Mouse (Mus musculus) testis, postnatal 10 days (tissue): ENCODE results near the gene Krtap19-2.

ENCODE experiments used
- DNase-seq: peaks from one replicate; pipeline ENCODE4 v3.0.0; 2021; ENCODE audit warnings: low spot score

The Krtap19-2 gene

GRCm38 (mm10) chr16:88874169-88874568 lies at the start of gene Krtap19-2:
Gene Krtap19-2 (minus strand): TSS chr16:88874269.
- DNase-seq = no peak

GRCm38 (mm10) chr16:88896357-88896756 lies 22.3 kb upstream of the Krtap19-2 start, which contains the start of gene Krtap19-5:
Gene Krtap19-5 (minus strand): TSS chr16:88896457.
- DNase-seq = no peak

GRCm38 (mm10) chr16:88886870-88887269 lies 12.8 kb upstream of the Krtap19-2 start:
- no peak for DNase-seq

- DNase-seq = no peak
These were observed 10.9 kb upstream of the Krtap19-2 start, which contains the start of gene Krtap19-4 for GRCm38 (mm10) chr16:88884989-88885388. Gene Krtap19-4 (minus strand): TSS chr16:88885089.

- no peak for DNase-seq
These were observed 3.9 kb upstream of the Krtap19-2 start, which contains the start of gene Krtap19-3 for GRCm38 (mm10) chr16:88877938-88878337. Gene Krtap19-3 (minus strand): TSS chr16:88878038.

- no peak for DNase-seq
These were observed 4.8 kb downstream of the Krtap19-2 start, which contains the start of gene Krtap19-1 for GRCm38 (mm10) chr16:88869311-88869710. Gene Krtap19-1 (minus strand): TSS chr16:88869411.

- DNase-seq = no peak
These were observed 9.1 kb downstream of the Krtap19-2 start for GRCm38 (mm10) chr16:88864887-88865407.

- DNase-seq = no peak
These were observed 22.6 kb downstream of the Krtap19-2 start for GRCm38 (mm10) chr16:88851450-88851849.

- no peak for DNase-seq
These were observed 25.5 kb downstream of the Krtap19-2 start for GRCm38 (mm10) chr16:88848558-88848957.

GRCm38 (mm10) chr16:88847363-88847762 lies 26.7 kb downstream of the Krtap19-2 start:
- no peak for DNase-seq

- DNase-seq = no peak
These were observed 47.1 kb downstream of the Krtap19-2 start for GRCm38 (mm10) chr16:88826978-88827377.

- DNase-seq = no peak
These were observed 47.9 kb downstream of the Krtap19-2 start, which contains the start of gene Krtap14 for GRCm38 (mm10) chr16:88826095-88826652. Gene Krtap14 (minus strand): TSS chr16:88826145.

GRCm38 (mm10) chr16:88823736-88824135 lies 50.3 kb downstream of the Krtap19-2 start:
- no peak for DNase-seq
